Mouse (Mus musculus) 3134 (cell line): ENCODE data around the gene Rab6a.

ENCODE experiments used
- DNase-seq: peaks from one replicate; pipeline ENCODE4 v3.0.0-alpha.2; 2011; ENCODE audit warnings: low spot score; ENCODE audit not compliant: insufficient read length; ENCODE audit errors: extremely low read depth

Rab6a gene

GRCm38 (mm10) chr7:100678052-100678451, 70.8 kb downstream of the Rab6a start:
- DNase-seq: no peak

GRCm38 (mm10) chr7:100678948-100679880, 72.0 kb downstream of the Rab6a start:
- no peak for DNase-seq

- DNase-seq: no peak
Observed at GRCm38 (mm10) chr7:100681132-100681531, 73.9 kb downstream of the Rab6a start.

GRCm38 (mm10) chr7:100683241-100683640, 76.0 kb downstream of the Rab6a start:
- no peak for DNase-seq

- DNase-seq: no peak
Observed at GRCm38 (mm10) chr7:100684081-100684480, 76.9 kb downstream of the Rab6a start.

- DNase-seq: no peak
Observed at GRCm38 (mm10) chr7:100684538-100684937, 77.3 kb downstream of the Rab6a start.

GRCm38 (mm10) chr7:100685061-100686030, 78.1 kb downstream of the Rab6a start:
- DNase-seq: peak; percentile 36

- no peak for DNase-seq
Observed at GRCm38 (mm10) chr7:100688471-100688870, 81.3 kb downstream of the Rab6a start.
